Mouse (Mus musculus) thymus, postnatal 25 days (tissue): ENCODE measurements around the gene Max.

Experiments
- DNase-seq: peaks from one replicate; pipeline ENCODE4 v3.0.0; 2022

Gene Max

DNA sequence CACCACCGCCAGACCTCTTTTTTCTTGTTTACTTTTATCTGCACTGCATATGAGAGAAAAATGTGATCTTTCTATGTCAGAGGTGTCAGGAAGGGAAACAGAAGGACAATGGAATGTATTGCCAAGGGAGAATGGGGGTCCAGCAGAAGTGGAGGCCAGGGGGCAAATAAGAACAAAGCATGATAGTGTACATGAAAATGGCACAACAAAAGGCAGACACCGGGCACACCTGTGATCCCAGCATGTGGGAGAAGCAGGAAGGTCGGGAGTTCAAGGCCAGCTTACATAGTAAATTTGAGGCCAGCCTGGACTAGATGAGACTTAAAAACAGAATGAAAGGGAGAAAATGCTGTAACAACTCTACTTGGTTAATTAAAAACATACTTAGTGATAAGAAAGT, 43.1 kb downstream of the Max start:
- no peak for DNase-seq

GRCm38 (mm10) chr12:76918113-76918512, 43.9 kb downstream of the Max start:
- no peak for DNase-seq

DNA sequence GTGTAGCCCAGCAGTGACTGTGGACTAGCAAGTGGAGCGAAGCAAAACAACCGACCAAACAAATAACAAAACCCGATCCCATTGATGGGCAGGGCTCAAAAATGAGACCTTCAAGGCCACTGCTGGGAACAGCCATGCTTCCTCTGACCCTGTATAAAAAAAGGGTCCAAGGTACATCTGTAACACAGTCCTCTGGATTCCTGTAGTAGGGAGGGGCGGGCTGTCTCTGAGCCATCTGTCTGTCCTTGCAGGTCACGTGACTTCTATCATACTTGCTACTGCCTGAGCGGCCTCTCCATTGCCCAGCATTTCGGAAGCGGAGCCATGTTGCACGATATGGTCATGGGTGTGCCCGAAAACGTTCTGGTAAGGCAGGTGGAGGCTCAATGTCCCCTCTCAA, 45.8 kb downstream of the Max start:
- no peak for DNase-seq

DNA sequence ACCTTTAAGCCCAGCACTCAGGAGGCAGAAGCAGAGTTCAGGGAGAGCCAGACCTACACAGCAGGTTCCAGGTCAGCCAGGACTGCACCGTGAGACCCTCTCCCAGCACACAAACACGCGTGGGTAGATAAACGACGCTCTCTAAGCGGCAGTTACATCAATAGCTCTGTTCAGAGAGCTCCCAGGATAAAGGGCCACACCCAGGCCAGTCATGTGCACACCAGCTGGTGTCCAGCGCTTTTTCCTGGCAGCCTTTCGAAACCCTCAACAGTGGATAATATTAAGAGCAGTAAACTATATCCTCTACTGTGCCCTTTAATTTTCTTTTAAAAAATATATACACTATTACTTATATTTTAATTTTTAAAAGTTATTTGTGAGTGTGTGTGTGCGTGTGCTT, 49.8 kb downstream of the Max start:
- DNase-seq: no peak

DNA sequence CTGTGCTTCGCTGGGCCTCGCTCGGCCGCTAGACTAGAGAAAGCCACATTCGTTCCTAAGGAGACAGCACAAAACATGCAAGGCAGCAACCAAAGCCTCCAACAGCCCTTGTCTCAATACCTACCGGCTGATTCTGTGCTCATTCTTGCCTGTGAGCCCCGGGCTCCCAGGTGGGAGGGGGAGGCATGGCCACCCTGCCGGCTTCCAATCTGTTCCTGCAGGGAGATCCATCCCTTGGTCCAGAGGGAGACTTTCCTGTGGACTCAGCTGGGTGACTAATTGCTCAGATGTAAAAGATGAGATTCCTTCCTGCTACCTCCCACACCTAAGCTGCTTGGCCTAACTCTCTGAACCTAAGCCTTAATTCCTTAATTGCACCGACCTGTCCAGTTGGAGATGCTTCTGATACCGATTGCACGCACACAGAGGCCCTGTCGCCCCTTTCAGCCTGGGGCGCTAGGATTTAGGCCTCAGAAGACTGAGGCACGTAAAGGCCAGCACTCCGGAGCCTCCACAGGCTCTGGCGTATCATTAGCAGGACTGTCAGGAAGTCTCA, 50.8 kb downstream of the Max start:
- DNase-seq: no peak

DNA sequence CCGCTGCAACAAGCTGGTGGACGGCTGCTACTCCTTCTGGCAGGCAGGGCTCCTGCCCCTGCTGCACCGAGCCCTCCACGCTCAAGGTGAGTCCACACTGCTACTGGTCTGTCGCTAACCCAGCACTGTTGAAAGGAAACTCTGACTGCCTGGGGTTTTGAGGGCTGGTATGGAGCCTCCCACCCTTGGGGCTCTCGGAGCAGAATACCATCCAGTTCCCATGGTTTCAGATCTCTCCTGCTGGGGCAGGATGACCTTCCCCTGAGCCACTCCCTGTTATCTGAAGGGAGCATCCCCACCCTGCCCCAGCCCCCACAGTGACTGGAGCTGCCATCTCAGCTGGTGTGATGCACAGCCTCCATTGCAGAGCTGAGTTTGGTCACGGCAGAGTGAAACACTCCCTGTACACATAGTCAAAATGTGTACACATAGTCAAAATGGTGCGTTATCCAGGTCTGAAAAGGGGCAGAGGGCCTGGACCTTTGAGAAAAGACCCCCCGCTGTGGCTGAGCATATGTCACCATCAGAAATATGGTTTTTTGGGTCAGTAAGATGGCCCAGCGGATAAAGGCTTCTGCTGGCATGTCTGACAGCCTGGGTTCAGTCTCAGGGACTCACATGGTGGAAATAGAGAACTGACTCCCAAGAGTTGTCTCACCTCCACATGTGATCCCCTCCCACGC, 51.6 kb downstream of the Max start:
- DNase-seq: no peak

GRCm38 (mm10) chr12:76909218-76909617, 52.8 kb downstream of the Max start:
- DNase-seq: no peak

GRCm38 (mm10) chr12:76906278-76906677, 55.7 kb downstream of the Max start:
- DNase-seq: no peak

DNA sequence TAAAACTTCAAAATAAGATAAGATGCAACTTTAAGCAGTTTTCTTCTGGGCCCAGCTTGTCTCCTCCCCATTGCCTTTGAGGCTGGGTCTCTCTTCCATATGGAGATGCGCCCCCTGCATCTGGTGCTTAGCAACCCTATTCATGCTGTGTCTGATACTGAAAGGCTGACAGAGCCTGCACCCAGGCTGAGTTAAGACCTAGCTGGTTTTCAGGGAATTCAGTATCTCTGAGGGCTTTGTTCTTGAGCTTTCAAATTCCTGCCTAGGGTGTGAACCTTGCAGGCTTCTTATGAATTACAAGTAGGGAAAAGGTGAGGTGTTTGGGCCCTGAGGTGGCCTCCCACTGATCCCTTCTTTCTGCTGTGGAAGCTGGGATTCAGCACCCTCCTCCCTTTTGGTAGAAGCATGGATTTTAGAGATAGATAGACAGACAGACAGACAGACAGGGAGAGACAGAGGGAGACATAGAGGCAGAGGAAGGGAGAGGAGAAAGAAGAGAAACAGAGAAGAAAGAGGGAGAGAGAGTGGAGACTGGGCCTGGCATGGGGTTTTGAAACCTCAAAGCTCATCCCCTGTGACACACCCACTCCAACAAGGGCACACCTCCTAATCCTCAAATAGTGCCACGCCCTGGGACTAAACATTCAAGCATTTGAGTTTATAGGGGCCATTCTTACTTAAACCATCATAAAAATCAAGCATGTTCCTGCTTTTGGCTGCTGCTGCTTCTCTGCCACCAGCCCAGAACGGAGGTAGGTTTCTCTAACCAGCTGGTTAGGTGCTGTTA, 60.3 kb downstream of the Max start:
- no peak for DNase-seq

DNA sequence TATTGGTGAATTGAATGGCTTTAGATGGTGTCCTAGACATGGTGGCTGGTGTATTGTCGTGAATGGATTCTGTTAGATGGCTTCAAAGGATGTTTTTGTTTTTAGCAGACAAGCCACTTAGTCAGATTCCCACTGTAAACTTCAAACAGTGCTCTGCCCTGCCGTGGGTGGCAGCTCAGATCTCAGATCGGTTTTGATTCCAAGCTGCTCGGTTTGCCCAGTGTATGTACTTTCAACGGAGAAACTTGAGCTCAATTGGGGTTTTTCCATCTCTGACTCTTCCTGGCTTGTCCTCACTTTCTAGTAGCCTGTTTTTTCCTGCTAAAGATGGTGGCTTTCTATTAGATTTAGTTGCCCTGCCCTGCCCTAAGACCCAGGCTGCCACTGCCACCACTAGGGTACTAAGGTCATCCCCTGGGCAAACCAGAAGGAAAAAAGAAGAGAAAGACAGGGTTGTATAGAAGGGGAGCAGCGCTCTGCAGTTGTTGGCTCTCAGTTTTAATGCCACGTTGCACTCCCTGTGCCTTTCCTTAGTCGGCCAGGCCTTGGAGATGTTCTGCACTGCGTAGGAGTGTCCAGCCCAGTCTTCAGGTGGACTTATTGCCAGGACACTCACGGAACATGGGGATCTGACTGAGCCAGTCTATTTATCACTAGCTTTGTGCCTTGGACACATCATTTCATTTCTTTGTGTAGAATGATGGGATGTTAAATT, 62.6 kb downstream of the Max start:
- DNase-seq: no peak

- no peak for DNase-seq
Observed at GRCm38 (mm10) chr12:76898141-76898540, 63.9 kb downstream of the Max start.

DNA sequence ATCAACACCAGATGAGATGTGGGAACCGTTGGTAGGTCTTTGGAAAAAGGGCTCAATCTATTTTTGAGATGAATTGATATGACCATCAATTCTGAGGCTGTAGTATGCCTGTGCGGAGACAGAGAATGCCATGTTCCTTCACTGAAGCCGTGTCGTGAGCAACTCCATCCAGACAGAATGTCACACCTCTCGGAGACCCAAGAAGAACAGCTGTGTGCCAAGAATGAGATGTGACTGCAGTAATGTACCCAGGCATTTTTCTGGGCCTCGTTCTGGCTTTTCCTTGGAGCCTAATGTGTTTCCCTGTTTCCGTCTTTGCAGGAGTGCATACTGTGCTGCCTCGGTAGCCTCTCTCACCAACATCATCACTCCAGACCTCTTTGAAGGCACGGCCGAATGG, 65.0 kb downstream of the Max start:
- DNase-seq: no peak

DNA sequence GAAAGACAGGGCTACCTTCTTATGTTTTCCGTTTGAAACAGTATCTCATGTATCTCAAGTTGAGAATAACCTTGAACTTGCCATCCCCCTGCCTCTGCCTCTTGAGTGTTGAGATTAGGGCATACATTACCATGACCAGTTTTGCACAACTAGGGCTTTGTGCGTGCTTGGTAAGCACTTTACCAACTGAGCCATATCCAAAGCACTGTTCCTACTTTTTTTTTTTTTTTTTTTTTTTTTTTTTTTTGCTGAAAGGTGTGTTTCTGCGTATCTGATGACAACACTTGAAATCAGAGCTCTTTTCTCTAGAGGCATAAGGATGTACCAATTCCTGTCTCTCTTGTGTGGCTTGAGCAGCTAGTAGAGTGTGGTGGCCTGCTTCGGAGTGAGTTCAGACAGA, 65.4 kb downstream of the Max start:
- DNase-seq: no peak

- DNase-seq: no peak
Observed at GRCm38 (mm10) chr12:76895777-76896176, 66.2 kb downstream of the Max start.

DNA sequence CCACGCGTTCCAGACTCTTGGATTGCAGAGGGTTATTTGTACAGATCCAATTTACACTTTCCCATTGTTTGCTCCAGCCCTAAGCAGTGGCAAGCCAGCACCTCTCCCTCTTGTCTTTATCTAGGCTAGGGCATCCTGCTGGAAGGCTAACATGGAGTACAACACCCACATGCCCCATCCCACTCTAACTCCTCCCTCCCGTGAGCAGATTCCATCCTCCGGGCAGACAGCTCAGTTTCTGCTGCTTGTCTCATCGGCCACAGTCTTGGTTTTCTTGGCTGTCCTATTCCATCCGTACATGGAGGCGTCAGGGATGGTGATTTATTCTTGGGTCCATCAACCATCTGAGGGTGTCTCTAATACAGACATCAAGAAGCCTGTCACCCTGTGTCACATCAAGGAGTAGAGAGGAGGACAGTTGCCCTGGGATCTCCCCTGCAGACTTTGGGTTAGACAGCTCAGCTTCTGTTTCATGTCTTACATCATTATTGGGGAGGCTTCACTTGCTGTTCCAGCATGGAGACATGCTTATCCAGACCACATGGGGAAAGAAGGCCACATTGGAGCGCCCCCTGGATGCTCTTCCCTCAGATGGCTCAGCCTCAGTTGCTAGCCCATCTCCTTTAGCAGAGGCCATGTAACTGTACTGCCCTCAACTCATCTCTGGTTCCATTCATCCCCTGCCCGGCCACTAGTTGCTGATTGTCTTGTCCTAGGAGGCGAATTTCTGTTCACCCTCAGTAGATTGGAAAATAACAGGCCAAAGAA, 67.0 kb downstream of the Max start:
- no peak for DNase-seq

GRCm38 (mm10) chr12:76892910-76893695, 68.9 kb downstream of the Max start:
- DNase-seq: no peak

- DNase-seq: no peak
Observed at GRCm38 (mm10) chr12:76891160-76891559, 70.8 kb downstream of the Max start.

DNA sequence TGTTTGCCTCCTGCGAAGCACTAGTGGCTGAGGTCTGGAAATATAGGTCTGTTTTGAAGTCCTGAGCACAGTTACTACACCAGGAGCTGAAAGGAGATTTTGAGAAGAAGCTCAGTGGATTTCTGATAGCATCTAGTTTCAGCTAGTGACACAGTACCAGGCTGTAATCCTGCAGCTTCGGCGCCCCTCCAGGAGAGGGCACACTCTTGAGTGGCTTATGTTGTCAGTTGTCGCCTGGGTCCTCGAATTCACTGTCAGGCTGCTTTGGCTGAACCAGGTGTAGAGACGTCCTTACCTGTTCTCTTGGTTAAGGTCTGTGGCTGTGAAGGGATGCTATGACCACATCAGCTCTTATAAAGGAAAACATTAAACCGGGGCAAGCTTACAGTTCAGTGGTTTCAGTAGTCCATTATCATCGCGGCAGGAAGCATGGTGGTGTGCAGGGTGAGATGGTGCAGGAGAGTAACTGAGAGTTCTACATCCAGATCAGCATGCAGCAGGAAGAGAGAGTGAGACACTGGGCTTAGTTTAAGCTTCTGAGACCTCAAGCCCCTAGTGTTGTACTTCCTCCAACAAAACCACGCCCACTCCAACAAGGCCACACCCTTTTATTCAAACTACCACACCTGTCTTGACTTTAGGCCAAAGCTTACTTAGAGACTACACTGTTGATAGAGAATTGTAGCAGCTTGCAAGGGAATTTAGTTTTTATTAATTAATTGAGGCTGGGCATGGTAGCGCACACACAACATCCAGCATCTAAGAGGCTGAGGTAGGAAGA, 72.4 kb downstream of the Max start:
- DNase-seq: peak; percentile 11

DNA sequence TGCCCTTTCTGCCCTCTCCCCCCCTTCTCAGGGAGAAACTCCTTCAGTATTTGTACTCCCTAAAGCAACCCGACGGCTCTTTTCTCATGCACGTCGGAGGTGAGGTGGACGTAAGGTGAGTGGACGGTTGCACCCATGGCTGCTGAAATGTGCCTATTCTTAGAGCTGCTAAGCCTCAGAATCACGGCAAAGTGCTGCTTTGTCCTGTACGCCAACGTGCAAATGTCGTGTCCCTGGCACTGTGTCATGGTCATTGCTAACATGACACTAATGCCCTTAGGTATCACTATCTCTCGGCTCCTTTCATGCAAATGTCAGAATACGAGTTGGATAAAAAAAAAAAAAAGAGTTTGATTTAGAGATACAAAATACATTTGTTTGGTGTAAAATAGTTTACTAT, 74.1 kb downstream of the Max start:
- no peak for DNase-seq
